Mouse (Mus musculus): Measurements from ENCODE around the gene Lmntd2. TPM values are rescaled to one million over a fixed set of nuclear protein-coding genes. Genes with fewer than 3 reads are reported as not detected.
"Not testable (repeated sequence)": the region's sequence is repeated elsewhere in the genome, so short reads cannot be mapped to it uniquely, and the experiment has no call there.

Gene Lmntd2
- 2.7 and 3.6 TPM in 2 replicates for polyA plus RNA-seq (2015; fragmentation: Nextera tagmentation; extraction: Ambion mirVana)

- H3K9ac ChIP-seq (ENCODE audit: low read length) = no peak within 1 kb of the TSS
- no peaks in the 10 kb centered on the region for H3K9me3 ChIP-seq (ENCODE audit: control insufficient read depth, low read length)
- ATAC-seq (ENCODE audit: low FRiP score, low TSS enrichment) = no peak
- 78% methylated on average over 11 of the region's 11 CpGs for WGBS
- no peaks in the 10 kb centered on the region for H3K27me3 ChIP-seq (ENCODE audit: control insufficient read depth, insufficient read depth, low read length)
- H3K4me1 ChIP-seq (replicated peaks; ENCODE audit: control insufficient read depth, insufficient read depth) = no peaks in the 10 kb centered on the region; the same call in none of the 2 replicates
- TF ChIP-seq EP300 (optimal IDR thresholded peaks at IDR 0.05) (no peak), CTCF (IDR thresholded peaks at IDR 0.05; ENCODE audit: low read depth) (no peak)
- H3K4me2 ChIP-seq (replicated peaks; ENCODE audit: low read depth) = peak within 1 kb of the TSS; percentile 95
- DNase-seq (ENCODE audit: low spot score) = no peak
- peak within 1 kb of the TSS; percentile 60 for H3K4me3 ChIP-seq (ENCODE audit: low read depth, low read length)
- H3K27ac ChIP-seq (replicated peaks) = peak within 1 kb of the TSS; percentile 76
- no peaks in the 10 kb centered on the region for H3K36me3 ChIP-seq (ENCODE audit: control insufficient read depth, insufficient read depth, low read length)
Observed at GRCm38 (mm10) chr7:141213605-141214235, at the start of gene Lmntd2. TSS of gene Lmntd2 (minus strand) at chr7:141214080.

DNA sequence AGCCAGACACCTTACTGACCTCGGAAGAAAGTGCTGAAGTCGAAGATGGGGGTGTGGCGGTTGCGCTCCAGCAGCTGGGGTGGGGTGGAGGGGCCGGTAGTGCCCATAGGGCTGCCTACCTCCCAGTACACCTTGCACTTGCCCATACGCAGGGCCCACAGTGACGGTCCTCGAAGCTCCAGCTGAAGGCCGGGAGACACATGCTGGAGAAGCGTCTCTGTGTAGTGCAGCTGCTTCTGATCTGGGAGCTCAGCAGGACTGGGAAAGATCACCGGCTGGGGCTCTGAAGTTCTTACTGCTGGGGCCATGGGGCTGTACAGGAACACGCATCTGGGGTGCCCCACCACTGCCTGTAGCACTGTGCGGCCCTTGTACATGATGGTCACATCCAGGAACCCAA is 49.8 kb upstream of the Lmntd2 start:
- Histone ChIP-seq H3K9ac (ENCODE audit: low read length) (no peak overlapping the region), H3K27ac (replicated peaks) (no peak overlapping the region), H3K9me3 (ENCODE audit: control insufficient read depth, low read length) (no peaks in the 10 kb centered on the region), H3K27me3 (ENCODE audit: control insufficient read depth, insufficient read depth, low read length) (no peaks in the 10 kb centered on the region), H3K4me2 (replicated peaks; ENCODE audit: low read depth) (no peak overlapping the region), H3K4me1 (replicated peaks; ENCODE audit: control insufficient read depth, insufficient read depth) (no peaks in the 10 kb centered on the region), H3K4me3 (ENCODE audit: low read depth, low read length) (no peak overlapping the region), H3K36me3 (ENCODE audit: control insufficient read depth, insufficient read depth, low read length) (peaks cover 47% of the 10 kb centered on the region)
- TF ChIP-seq EP300 (optimal IDR thresholded peaks at IDR 0.05) (no peak), CTCF (IDR thresholded peaks at IDR 0.05; ENCODE audit: low read depth) (no peak)
- WGBS = 91% methylated on average over 13 of the region's 13 CpGs
- ATAC-seq (ENCODE audit: low FRiP score, low TSS enrichment) (no peak), DNase-seq (ENCODE audit: low spot score) (no peak)

- Histone ChIP-seq H3K9ac (ENCODE audit: low read length) (no peak overlapping the region), H3K4me1 (replicated peaks; ENCODE audit: control insufficient read depth, insufficient read depth) (no peaks in the 10 kb centered on the region), H3K36me3 (ENCODE audit: control insufficient read depth, insufficient read depth, low read length) (peaks cover 67% of the 10 kb centered on the region), H3K4me2 (replicated peaks; ENCODE audit: low read depth) (no peak overlapping the region), H3K27ac (replicated peaks) (no peak overlapping the region), H3K27me3 (ENCODE audit: control insufficient read depth, insufficient read depth, low read length) (no peaks in the 10 kb centered on the region), H3K9me3 (ENCODE audit: control insufficient read depth, low read length) (no peaks in the 10 kb centered on the region), H3K4me3 (ENCODE audit: low read depth, low read length) (no peak overlapping the region)
- WGBS = 77% methylated on average over 3 of the region's 3 CpGs
- TF ChIP-seq CTCF (IDR thresholded peaks at IDR 0.05; ENCODE audit: low read depth) (no peak), EP300 (optimal IDR thresholded peaks at IDR 0.05) (no peak)
- DNase-seq (ENCODE audit: low spot score) (no peak), ATAC-seq (ENCODE audit: low FRiP score, low TSS enrichment) (no peak)
Observed at GRCm38 (mm10) chr7:141261480-141261879, 47.6 kb upstream of the Lmntd2 start.

DNA sequence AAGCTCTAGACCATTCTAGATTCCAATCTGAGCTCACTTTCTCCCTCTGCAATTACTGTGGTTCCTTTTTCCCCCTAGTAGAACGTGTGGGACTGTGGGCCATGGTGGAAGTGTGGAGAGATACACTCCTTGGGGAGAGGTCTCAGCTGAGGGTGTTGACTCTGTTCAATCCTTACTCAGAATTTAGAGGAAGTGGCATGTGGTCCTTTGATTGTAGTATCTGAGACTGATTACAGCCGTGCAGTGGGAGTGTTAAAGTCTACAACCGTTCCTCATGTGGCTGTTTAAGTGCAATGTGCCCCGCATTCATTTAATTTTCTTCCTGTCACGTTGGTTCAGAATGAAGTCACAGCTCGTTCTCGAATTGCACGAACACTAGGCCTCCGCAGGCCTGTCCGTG is 42.3 kb upstream of the Lmntd2 start:
- Histone ChIP-seq H3K9me3 (ENCODE audit: control insufficient read depth, low read length) (no peaks in the 10 kb centered on the region), H3K9ac (ENCODE audit: low read length) (no peak overlapping the region), H3K36me3 (ENCODE audit: control insufficient read depth, insufficient read depth, low read length) (peaks cover 54% of the 10 kb centered on the region), H3K27me3 (ENCODE audit: control insufficient read depth, insufficient read depth, low read length) (no peaks in the 10 kb centered on the region), H3K4me1 (replicated peaks; ENCODE audit: control insufficient read depth, insufficient read depth) (no peaks in the 10 kb centered on the region), H3K4me3 (ENCODE audit: low read depth, low read length) (no peak overlapping the region), H3K4me2 (replicated peaks; ENCODE audit: low read depth) (no peak overlapping the region), H3K27ac (replicated peaks) (no peak overlapping the region)
- DNase-seq (ENCODE audit: low spot score) (no peak), ATAC-seq (ENCODE audit: low FRiP score, low TSS enrichment) (no peak)
- TF ChIP-seq CTCF (IDR thresholded peaks at IDR 0.05; ENCODE audit: low read depth) (no peak), EP300 (optimal IDR thresholded peaks at IDR 0.05) (no peak)
- 86% methylated on average over 10 of the region's 10 CpGs for WGBS

DNA sequence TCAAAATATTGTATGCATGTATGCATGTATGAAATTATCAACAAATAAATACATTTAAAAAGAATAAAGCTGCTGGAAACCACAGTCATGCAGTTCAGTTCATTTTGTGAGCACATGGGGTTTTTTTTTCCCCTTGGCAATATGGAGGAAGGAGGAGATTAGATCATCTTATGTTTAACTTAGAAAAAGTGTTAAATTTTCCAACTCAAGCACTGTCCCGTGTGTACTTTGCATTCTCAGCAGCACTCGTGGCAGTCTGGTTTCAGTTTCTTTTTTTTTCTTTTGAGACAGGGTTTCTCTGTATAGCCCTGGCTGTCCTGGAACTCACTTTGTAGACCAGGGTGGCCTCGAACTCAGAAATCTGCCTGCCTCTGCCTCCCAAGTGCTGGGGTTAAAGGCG is 36.6 kb upstream of the Lmntd2 start:
- not testable (repeated sequence) for H3K4me3 ChIP-seq (ENCODE audit: low read depth, low read length); H3K27me3 ChIP-seq (ENCODE audit: control insufficient read depth, insufficient read depth, low read length); ATAC-seq (ENCODE audit: low FRiP score, low TSS enrichment); H3K9ac ChIP-seq (ENCODE audit: low read length); H3K4me1 ChIP-seq (replicated peaks; ENCODE audit: control insufficient read depth, insufficient read depth); H3K4me2 ChIP-seq (replicated peaks; ENCODE audit: low read depth); DNase-seq (ENCODE audit: low spot score); H3K9me3 ChIP-seq (ENCODE audit: control insufficient read depth, low read length); H3K27ac ChIP-seq (replicated peaks)
- whole genome bisulfite sequencing = 80% methylated on average over 4 of the region's 4 CpGs
- peaks cover 24% of the 10 kb centered on the region for H3K36me3 ChIP-seq (ENCODE audit: control insufficient read depth, insufficient read depth, low read length)

DNA sequence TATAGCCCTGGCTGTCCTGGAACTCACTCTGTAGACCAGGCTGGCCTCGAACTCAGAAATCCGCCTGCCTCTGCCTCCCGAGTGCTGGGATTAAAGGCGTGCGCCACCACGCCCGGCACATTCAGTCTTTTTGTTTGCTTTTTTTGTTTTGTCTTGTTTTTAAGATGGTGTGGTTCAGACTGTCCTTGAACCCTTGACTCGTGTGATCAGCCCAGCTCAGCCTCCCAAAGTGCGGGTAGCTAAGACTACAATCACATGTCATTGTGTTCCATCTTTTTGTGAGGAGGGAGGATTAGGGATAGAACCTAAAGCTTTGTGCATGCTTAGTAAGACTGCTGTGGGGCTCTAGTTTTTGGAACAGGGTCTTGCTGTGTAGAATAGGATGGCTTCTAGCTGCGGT is 17.7 kb upstream of the Lmntd2 start:
- no peak overlapping the region for H3K9ac ChIP-seq (ENCODE audit: low read length)
- WGBS = 87% methylated on average over 7 of the region's 10 CpGs
- TF ChIP-seq CTCF (IDR thresholded peaks at IDR 0.05; ENCODE audit: low read depth) = no peak
- no peak for TF ChIP-seq EP300 (optimal IDR thresholded peaks at IDR 0.05)

More for the DNA sequence above, 17.7 kb upstream of the Lmntd2 start:
- Histone ChIP-seq H3K27me3 (ENCODE audit: control insufficient read depth, insufficient read depth, low read length) (no peaks in the 10 kb centered on the region), H3K4me3 (ENCODE audit: low read depth, low read length) (no peak overlapping the region), H3K4me1 (replicated peaks; ENCODE audit: control insufficient read depth, insufficient read depth) (0 out of 2 replicates have a peak, but pooled peaks cover 4% of the 10 kb centered on the region), H3K27ac (replicated peaks) (no peak overlapping the region), H3K4me2 (replicated peaks; ENCODE audit: low read depth) (no peak overlapping the region), H3K36me3 (ENCODE audit: control insufficient read depth, insufficient read depth, low read length) (peaks cover 23% of the 10 kb centered on the region), H3K9me3 (ENCODE audit: control insufficient read depth, low read length) (no peaks in the 10 kb centered on the region)
- ATAC-seq (ENCODE audit: low FRiP score, low TSS enrichment) (no peak), DNase-seq (ENCODE audit: low spot score) (no peak)

Measured in stomach, postnatal 0 days (tissue).